ENCODE assay signal across 11 mouse cellular contexts in the genomic region with DNA sequence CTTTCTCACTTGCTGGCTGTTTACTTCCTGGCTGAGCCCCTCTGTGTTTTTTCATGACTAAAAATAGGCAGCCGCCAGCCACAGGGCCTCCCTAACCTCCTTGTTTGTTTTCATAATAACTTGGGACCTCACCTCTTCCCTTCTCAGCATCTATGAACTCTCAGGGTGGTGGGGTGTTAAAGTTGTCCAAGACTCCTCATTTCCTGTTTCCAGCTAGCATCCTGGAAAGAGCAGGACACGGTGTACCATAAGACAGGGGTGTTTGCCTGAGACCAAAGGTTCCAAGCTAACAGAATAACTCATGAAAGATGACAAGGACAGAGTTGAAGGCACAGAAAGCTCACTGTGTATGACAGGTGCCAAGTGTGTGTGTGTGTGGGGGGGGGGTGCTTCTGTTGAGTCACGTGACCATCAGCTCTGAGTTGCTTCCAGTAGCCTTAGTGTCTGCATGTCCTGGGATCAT. TPM values are rescaled to one million over a fixed set of nuclear protein-coding genes. Genes with fewer than 3 reads are reported as not detected.
DNase-seq lines count a peak whose midpoint lies in the region; ATAC-seq and TF ChIP-seq lines count a peak whose summit lies in the region.
"Had no signal": no experiment of that assay in that cellular context is flagged by ENCODE, and none has a peak within 500 bp of the region (broad histone marks: within the 10 kb centered on the region; RNA-seq: fewer than 3 reads in every experiment).

No protein-coding gene starts in this region.

- WGBS in liver, adult 2 months = 16% methylated on average over 3 of the region's 3 CpGs
- WGBS in heart, embryonic 12.5 days = 28% methylated on average over 3 of the region's 3 CpGs
- WGBS in liver, embryonic 13.5 days (ENCODE audit: insufficient replicate concordance) = 28% methylated on average over 3 of the region's 3 CpGs

- peak overlapping the region; percentile 75 for H3K27ac ChIP-seq in liver, adult 2 months (replicated peaks; ENCODE audit: insufficient read depth, low read depth, low read length)
- H3K27ac ChIP-seq in heart, embryonic 12.5 days (ENCODE audit: poor library complexity, severe bottlenecking) = peak overlapping the region; percentile 74; the same call in 1 of the 2 replicates
- H3K27ac ChIP-seq in liver, embryonic 13.5 days = peak overlapping the region; percentile 2; the same call in 1 of the 2 replicates
- H3K27ac ChIP-seq: forebrain, embryonic 15.5 days; midbrain, embryonic 10.5 days had no signal

- H3K79me2 ChIP-seq in liver, adult 2 months (ENCODE audit: control insufficient read depth, insufficient read depth, low read length) = no peaks in the 10 kb centered on the region

- DNase-seq in liver, adult 2 months (ENCODE audit: extremely low read depth, low read depth, low spot score) = peak; percentile 69
- DNase-seq in liver = no peak
- no peak for DNase-seq in liver, embryonic 13.5 days
- peak; percentile 59 for DNase-seq in thymus, postnatal 14 days
- no peak for DNase-seq in embryo, embryonic 9.5 days (ENCODE audit: extremely low spot score)
- no peak for DNase-seq in urinary bladder, adult 2 months (ENCODE audit: low spot score)
- no peak for DNase-seq in layer of hippocampus, postnatal 10 days (ENCODE audit: low spot score in 2 of 2)

- no peak overlapping the region for H3K4me3 ChIP-seq in liver, adult 2 months (ENCODE audit: insufficient read depth, low read depth, low read length)
- H3K4me3 ChIP-seq in heart, embryonic 12.5 days = no peak overlapping the region
- H3K4me3 ChIP-seq in liver, embryonic 13.5 days (replicated peaks) = no peak overlapping the region
- H3K4me3 ChIP-seq: forebrain, embryonic 15.5 days; midbrain, embryonic 10.5 days had no signal

- H3K9ac ChIP-seq in liver, adult 2 months (ENCODE audit: low read depth, low read length) = no peak overlapping the region
- no peak overlapping the region for H3K9ac ChIP-seq in heart, embryonic 12.5 days
- H3K9ac ChIP-seq in liver, embryonic 13.5 days = no peak overlapping the region
- H3K9ac ChIP-seq: forebrain, embryonic 15.5 days had no signal

- no peaks in the 10 kb centered on the region for H3K27me3 ChIP-seq in liver, adult 2 months (ENCODE audit: control insufficient read depth, insufficient read depth, low read length)
- H3K27me3 ChIP-seq in heart, embryonic 12.5 days (replicated peaks) = no peaks in the 10 kb centered on the region
- H3K27me3 ChIP-seq in liver, embryonic 13.5 days = no peaks in the 10 kb centered on the region
- H3K27me3 ChIP-seq: forebrain, embryonic 15.5 days had no signal

- peak overlapping the region; percentile 8; the same call in 1 of the 2 replicates for H3K4me2 ChIP-seq in heart, embryonic 12.5 days
- no peak overlapping the region for H3K4me2 ChIP-seq in liver, embryonic 13.5 days
- H3K4me2 ChIP-seq: forebrain, embryonic 15.5 days had no signal

- no peak for TF ChIP-seq POLR2A in liver, adult 2 months (IDR thresholded peaks at IDR 0.05; ENCODE audit: extremely low read depth, insufficient read depth, low read length)

- H3K36me3 ChIP-seq in liver, adult 2 months (ENCODE audit: control insufficient read depth, insufficient read depth, low read length) = no peaks in the 10 kb centered on the region
- no peaks in the 10 kb centered on the region for H3K36me3 ChIP-seq in heart, embryonic 12.5 days
- H3K36me3 ChIP-seq in liver, embryonic 13.5 days = no peaks in the 10 kb centered on the region
- H3K36me3 ChIP-seq: forebrain, embryonic 15.5 days; midbrain, embryonic 10.5 days had no signal

- H3K9me3 ChIP-seq in heart, embryonic 12.5 days (replicated peaks) = no peaks in the 10 kb centered on the region
- no peaks in the 10 kb centered on the region for H3K9me3 ChIP-seq in liver, embryonic 13.5 days (replicated peaks)
- H3K9me3 ChIP-seq: forebrain, embryonic 15.5 days; midbrain, embryonic 10.5 days had no signal

- no peak for TF ChIP-seq CTCF in liver, adult 2 months (IDR thresholded peaks at IDR 0.05; ENCODE audit: low read depth, low read length)

- H3K4me1 ChIP-seq in liver, adult 2 months (ENCODE audit: control insufficient read depth, insufficient read depth, low read length) = peaks cover 36% of the 10 kb centered on the region
- H3K4me1 ChIP-seq in heart, embryonic 12.5 days (replicated peaks) = peaks cover 32% of the 10 kb centered on the region
- H3K4me1 ChIP-seq in liver, embryonic 13.5 days (replicated peaks) = peaks cover 31% of the 10 kb centered on the region
- H3K4me1 ChIP-seq: forebrain, embryonic 15.5 days; midbrain, embryonic 10.5 days had no signal

- ATAC-seq in heart, embryonic 12.5 days (ENCODE audit: insufficient number of reproducible peaks, low FRiP score) = no peak; the same call in 1 of the 2 replicates
- no peak for ATAC-seq in liver, embryonic 13.5 days (ENCODE audit: low read depth)
- ATAC-seq: forebrain, embryonic 15.5 days; hindbrain, embryonic 16.5 days had no signal

RNA-seq across cellular contexts. Expression of a gene that starts 6.7 kb away (rescaled TPM):
- total RNA-seq in liver, adult 2 months (2014; rRNA removed) = 121 and 144 TPM in 2 replicates
- 115 and 146 TPM in 2 replicates for polyA plus RNA-seq in liver, adult 2 months (2012; rRNA removed)
- polyA plus RNA-seq in heart, embryonic 12.5 days (2016; fragmentation: Nextera tagmentation; extraction: Ambion mirVana) = not detected in 2 replicates
- polyA plus RNA-seq in liver, embryonic 13.5 days (2015; fragmentation: Nextera tagmentation; extraction: Ambion mirVana) = not detected in 2 replicates
- polyA plus RNA-seq in urinary bladder, adult 2 months (2012; rRNA removed) = not detected in 2 replicates
- total RNA-seq in layer of hippocampus, postnatal 10 days (2021) = not detected
- polyA plus RNA-seq: forebrain, embryonic 15.5 days; hindbrain, embryonic 16.5 days; midbrain, embryonic 10.5 days had no signal

RNA-seq across cellular contexts. Expression of a gene that starts 30.3 kb away (rescaled TPM):
- 0.13 and 0.18 TPM in 2 replicates for total RNA-seq in liver, adult 2 months (2014; rRNA removed)
- polyA plus RNA-seq in liver, adult 2 months (2012; rRNA removed) = 0.05 and 0.16 TPM in 2 replicates
- polyA plus RNA-seq in heart, embryonic 12.5 days (2016; fragmentation: Nextera tagmentation; extraction: Ambion mirVana) = 0.06 and 0.17 TPM in 2 replicates
- polyA plus RNA-seq in liver, embryonic 13.5 days (2015; fragmentation: Nextera tagmentation; extraction: Ambion mirVana) = 0.07 TPM in 1 of 2 replicates, not detected in the other
- polyA plus RNA-seq in urinary bladder, adult 2 months (2012; rRNA removed) = 59.2 and 75.5 TPM in 2 replicates
- 1 to 10 TPM; 1.7 to 1.8 TPM for total RNA-seq in layer of hippocampus, postnatal 10 days (2021)
- polyA plus RNA-seq: forebrain, embryonic 15.5 days had no signal

RNA-seq across cellular contexts. Expression of a gene that starts 35.8 kb away (rescaled TPM):
- total RNA-seq in liver, adult 2 months (2014; rRNA removed) = 0.40 and 0.46 TPM in 2 replicates
- 0.91 and 1.7 TPM in 2 replicates for polyA plus RNA-seq in liver, adult 2 months (2012; rRNA removed)
- 1.3 and 1.5 TPM in 2 replicates for polyA plus RNA-seq in heart, embryonic 12.5 days (2016; fragmentation: Nextera tagmentation; extraction: Ambion mirVana)
- 1.2 and 1.3 TPM in 2 replicates for polyA plus RNA-seq in liver, embryonic 13.5 days (2015; fragmentation: Nextera tagmentation; extraction: Ambion mirVana)
- 3.8 and 4.8 TPM in 2 replicates for polyA plus RNA-seq in urinary bladder, adult 2 months (2012; rRNA removed)
- total RNA-seq in layer of hippocampus, postnatal 10 days (2021) = 1 to 10 TPM; 4.8 TPM

RNA-seq across cellular contexts. Expression of a gene that starts 44.7 kb away (rescaled TPM):
- 15.8 and 16.8 TPM in 2 replicates for total RNA-seq in liver, adult 2 months (2014; rRNA removed)
- 34.5 and 37.9 TPM in 2 replicates for polyA plus RNA-seq in liver, adult 2 months (2012; rRNA removed)
- polyA plus RNA-seq in heart, embryonic 12.5 days (2016; fragmentation: Nextera tagmentation; extraction: Ambion mirVana) = 131 and 136 TPM in 2 replicates
- polyA plus RNA-seq in liver, embryonic 13.5 days (2015; fragmentation: Nextera tagmentation; extraction: Ambion mirVana) = 198 and 239 TPM in 2 replicates
- polyA plus RNA-seq in urinary bladder, adult 2 months (2012; rRNA removed) = 60.6 and 68.7 TPM in 2 replicates
- 100 to 1,000 TPM in 1 of 2 experiments, 10 to 100 TPM in 1; 96.6 to 106 TPM for total RNA-seq in layer of hippocampus, postnatal 10 days (2021)

RNA-seq across cellular contexts. Expression of a gene that starts 56.7 kb away (rescaled TPM):
- total RNA-seq in liver, adult 2 months (2014; rRNA removed) = 21.3 and 22.2 TPM in 2 replicates
- 18.6 and 19.8 TPM in 2 replicates for polyA plus RNA-seq in liver, adult 2 months (2012; rRNA removed)
- polyA plus RNA-seq in heart, embryonic 12.5 days (2016; fragmentation: Nextera tagmentation; extraction: Ambion mirVana) = 42.9 and 55.5 TPM in 2 replicates
- 63.2 and 63.7 TPM in 2 replicates for polyA plus RNA-seq in liver, embryonic 13.5 days (2015; fragmentation: Nextera tagmentation; extraction: Ambion mirVana)
- 26.1 and 27.7 TPM in 2 replicates for polyA plus RNA-seq in urinary bladder, adult 2 months (2012; rRNA removed)
- 10 to 100 TPM; 51.0 to 57.2 TPM for total RNA-seq in layer of hippocampus, postnatal 10 days (2021)

Comparison
In these comparisons a context has a peak if more than half of its experiments do, and no peak if none do; other contexts are left out.
1. DNase-seq: peak in liver, adult 2 months (single experiment) and thymus, postnatal 14 days (single experiment); none in liver (single experiment), liver, embryonic 13.5 days (single experiment), embryo, embryonic 9.5 days (single experiment), urinary bladder, adult 2 months (single experiment) and layer of hippocampus, postnatal 10 days (0 of 2).
2. RNA of a gene that starts 6.7 kb away (polyA plus RNA-seq): 115 to 146 TPM in liver, adult 2 months; not detected in urinary bladder, adult 2 months, not detected in liver, embryonic 13.5 days and not detected in heart, embryonic 12.5 days; every median in the first group is over 100 times any median in the second.
3. H3K27ac ChIP-seq: peak in every context shown above with its lines; median percentile 75 in liver, adult 2 months; 74 in heart, embryonic 12.5 days; 2 in liver, embryonic 13.5 days.
4. RNA of a gene that starts 30.3 kb away (polyA plus RNA-seq): 59.2 to 75.5 TPM in urinary bladder, adult 2 months; 0.06 to 0.17 TPM in heart, embryonic 12.5 days, 0.05 to 0.16 TPM in liver, adult 2 months and 0.07 TPM in liver, embryonic 13.5 days; every median in the first group is over 10 times any median in the second.